Mouse (Mus musculus) mesoderm, embryonic 11.5 days (tissue): Measurements from ENCODE around the gene Tnfsf15.

Experiments used
- DNase-seq: peaks from one replicate; pipeline ENCODE4 v3.0.0-alpha.2; 2012; ENCODE audit warnings: low read depth, low spot score

The Tnfsf15 gene

DNA sequence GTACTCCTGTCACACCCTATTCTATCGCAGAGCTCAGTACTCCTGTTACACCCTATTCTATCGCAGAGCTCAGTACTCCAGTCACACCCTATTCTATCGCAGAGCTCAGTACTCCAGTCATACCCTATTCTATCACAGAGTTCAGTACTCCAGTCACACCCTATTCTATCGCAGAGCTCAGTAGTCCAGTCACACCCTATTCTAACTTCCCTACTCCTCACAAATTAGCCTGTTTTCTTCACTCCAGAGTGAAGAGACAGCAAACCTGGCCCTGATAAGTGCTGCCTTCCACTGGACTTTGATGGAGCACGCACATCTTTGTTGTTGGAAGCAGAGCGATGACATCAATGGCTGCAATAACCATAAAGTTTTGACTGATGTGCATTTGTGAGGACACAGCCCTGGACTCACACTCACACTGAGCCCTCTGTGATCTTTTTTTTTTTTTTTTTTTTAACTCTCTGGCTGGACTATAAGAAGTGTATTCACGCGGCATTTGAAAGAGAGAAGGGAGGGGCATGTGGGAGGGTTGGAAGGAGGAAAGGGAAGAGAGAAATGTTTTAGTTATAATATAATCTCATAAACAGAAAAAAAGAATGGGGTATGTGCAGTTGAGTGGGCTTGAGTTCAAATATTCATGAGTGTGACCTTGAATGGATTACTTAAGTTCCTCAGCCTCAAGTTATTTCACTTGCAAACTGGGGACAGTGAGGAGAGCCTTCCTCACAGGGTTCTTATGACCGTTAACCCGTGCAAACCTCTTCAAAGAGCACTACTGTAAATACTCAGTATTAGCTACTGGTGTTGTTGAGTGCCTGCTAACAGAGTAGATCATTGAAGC, 60.3 kb downstream of the Tnfsf15 start:
- DNase-seq = no peak

- DNase-seq = no peak
These were observed 61.2 kb downstream of the Tnfsf15 start for GRCm38 (mm10) chr4:63683716-63684115.

DNA sequence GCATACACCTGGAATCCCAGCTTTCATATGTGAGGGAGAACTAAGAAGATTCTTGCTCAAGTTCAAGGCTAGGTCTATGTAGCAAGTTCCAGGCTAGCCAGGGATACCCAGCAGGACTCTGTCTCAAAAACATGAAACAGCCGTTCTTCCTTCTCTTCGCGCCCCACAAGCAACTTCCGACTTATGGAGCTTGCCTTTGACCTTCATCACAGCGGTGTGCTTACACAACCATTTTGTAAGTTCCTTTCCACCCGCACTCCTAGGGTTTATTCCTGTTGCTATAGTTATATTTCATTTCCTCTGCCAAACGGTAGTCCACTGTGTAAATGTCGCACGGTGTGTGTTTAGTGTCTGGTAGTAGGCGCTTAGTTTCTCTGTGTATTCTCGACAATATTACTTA, 61.9 kb downstream of the Tnfsf15 start:
- DNase-seq = no peak

GRCm38 (mm10) chr4:63682441-63682840, 62.5 kb downstream of the Tnfsf15 start:
- no peak for DNase-seq

GRCm38 (mm10) chr4:63681557-63681956, 63.4 kb downstream of the Tnfsf15 start:
- DNase-seq = no peak
